12 mouse cellular contexts compared by ENCODE assay signal in the genomic region with DNA sequence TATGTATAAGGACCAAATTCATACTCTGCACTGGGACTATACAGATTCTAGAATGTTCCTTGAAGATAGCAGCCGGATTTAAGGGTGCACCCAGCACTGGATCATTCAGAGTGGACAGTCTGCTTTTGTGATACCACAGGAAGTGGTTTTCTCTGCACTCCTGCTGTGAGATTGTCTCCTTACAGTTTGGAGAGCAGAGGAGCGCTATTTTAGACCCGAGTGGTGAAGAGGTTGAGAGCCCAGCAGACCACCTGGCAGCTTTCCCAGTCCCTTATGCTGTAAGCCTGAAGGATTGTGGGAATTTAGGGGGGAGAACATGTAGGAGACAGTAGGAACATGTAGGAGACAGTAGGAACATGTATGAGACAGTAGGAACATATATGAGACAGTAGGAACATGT.
DNase-seq lines count a peak whose midpoint lies in the region; ATAC-seq and TF ChIP-seq lines count a peak whose summit lies in the region.
"Had no signal": no experiment of that assay in that cellular context is flagged by ENCODE, and none has a peak within 500 bp of the region (broad histone marks: within the 10 kb centered on the region; RNA-seq: fewer than 3 reads in every experiment).

No protein-coding gene starts in this region.

- H3K4me2 ChIP-seq in intestine, embryonic 16.5 days (ENCODE audit: low read depth, low read length), result no peak overlapping the region
- H3K4me2 ChIP-seq in intestine, embryonic 15.5 days (replicated peaks), result no peak overlapping the region
- H3K4me2 ChIP-seq in midbrain, embryonic 13.5 days (replicated peaks), result no peak overlapping the region
- H3K4me2 ChIP-seq in midbrain, embryonic 11.5 days, result no peak overlapping the region
- H3K4me2 ChIP-seq in embryonic facial prominence, embryonic 15.5 days (replicated peaks), result no peak overlapping the region
- no peak overlapping the region for H3K4me2 ChIP-seq in midbrain, postnatal 0 days (ENCODE audit: low read depth, low read length, poor library complexity, severe bottlenecking)
- H3K4me2 ChIP-seq: hindbrain, embryonic 12.5 days had no signal

- no peak for TF ChIP-seq CTCF in midbrain, postnatal 0 days (IDR thresholded peaks at IDR 0.05)

- H3K27ac ChIP-seq in intestine, embryonic 16.5 days (ENCODE audit: low read length), result 0 out of 2 replicates have a peak overlapping the region, but pooled peaks have one; percentile 42
- H3K27ac ChIP-seq in intestine, embryonic 15.5 days, result no peak overlapping the region
- H3K27ac ChIP-seq in midbrain, embryonic 13.5 days, result 0 out of 2 replicates have a peak overlapping the region, but pooled peaks have one; percentile 71
- H3K27ac ChIP-seq in midbrain, embryonic 11.5 days (ENCODE audit: low read depth, low read length), result no peak overlapping the region
- H3K27ac ChIP-seq in embryonic facial prominence, embryonic 15.5 days (replicated peaks), result peak overlapping the region; percentile 39; the same call in 1 of the 2 replicates
- H3K27ac ChIP-seq in midbrain, postnatal 0 days (ENCODE audit: low read depth, low read length), result no peak overlapping the region

- WGBS in intestine, embryonic 16.5 days, result 52% methylated on average over 3 of the region's 3 CpGs
- WGBS in intestine, embryonic 15.5 days, result 55% methylated on average over 3 of the region's 3 CpGs
- 77% methylated on average over 3 of the region's 3 CpGs for WGBS in midbrain, embryonic 13.5 days
- WGBS in midbrain, embryonic 11.5 days, result 87% methylated on average over 3 of the region's 3 CpGs
- WGBS in embryonic facial prominence, embryonic 15.5 days, result 53% methylated on average over 3 of the region's 3 CpGs
- WGBS in midbrain, postnatal 0 days, result 73% methylated on average over 3 of the region's 3 CpGs

- H3K9ac ChIP-seq in intestine, embryonic 16.5 days (ENCODE audit: low read depth, low read length), result no peak overlapping the region; the same call in 1 of the 2 replicates
- H3K9ac ChIP-seq in intestine, embryonic 15.5 days, result no peak overlapping the region
- no peak overlapping the region for H3K9ac ChIP-seq in midbrain, embryonic 13.5 days (replicated peaks)
- H3K9ac ChIP-seq in midbrain, embryonic 11.5 days (ENCODE audit: low read length), result no peak overlapping the region
- no peak overlapping the region for H3K9ac ChIP-seq in embryonic facial prominence, embryonic 15.5 days
- no peak overlapping the region for H3K9ac ChIP-seq in midbrain, postnatal 0 days (replicated peaks; ENCODE audit: low read length, poor library complexity, severe bottlenecking)
- H3K9ac ChIP-seq: hindbrain, embryonic 12.5 days had no signal

- H3K27me3 ChIP-seq in intestine, embryonic 16.5 days (replicated peaks; ENCODE audit: control insufficient read depth, insufficient read depth, low read length), result no peaks in the 10 kb centered on the region
- H3K27me3 ChIP-seq in intestine, embryonic 15.5 days (replicated peaks), result no peaks in the 10 kb centered on the region
- H3K27me3 ChIP-seq in midbrain, embryonic 13.5 days, result peaks cover 3% of the 10 kb centered on the region; the same call in 1 of the 2 replicates
- no peaks in the 10 kb centered on the region for H3K27me3 ChIP-seq in midbrain, embryonic 11.5 days (ENCODE audit: control insufficient read depth, insufficient read depth, low read length)
- no peaks in the 10 kb centered on the region for H3K27me3 ChIP-seq in embryonic facial prominence, embryonic 15.5 days
- no peaks in the 10 kb centered on the region for H3K27me3 ChIP-seq in midbrain, postnatal 0 days (ENCODE audit: insufficient read depth, low read length)

- H3K4me3 ChIP-seq in intestine, embryonic 16.5 days (ENCODE audit: low read length), result no peak overlapping the region
- H3K4me3 ChIP-seq in intestine, embryonic 15.5 days (replicated peaks), result no peak overlapping the region
- no peak overlapping the region for H3K4me3 ChIP-seq in midbrain, embryonic 13.5 days (replicated peaks)
- no peak overlapping the region for H3K4me3 ChIP-seq in midbrain, embryonic 11.5 days (ENCODE audit: low read depth, low read length)
- H3K4me3 ChIP-seq in embryonic facial prominence, embryonic 15.5 days (replicated peaks), result no peak overlapping the region
- no peak overlapping the region for H3K4me3 ChIP-seq in midbrain, postnatal 0 days (ENCODE audit: low read depth, low read length)
- H3K4me3 ChIP-seq: hindbrain, embryonic 12.5 days had no signal

- H3K36me3 ChIP-seq in intestine, embryonic 16.5 days (ENCODE audit: control insufficient read depth, insufficient read depth, low read length), result no peaks in the 10 kb centered on the region
- no peaks in the 10 kb centered on the region for H3K36me3 ChIP-seq in intestine, embryonic 15.5 days
- H3K36me3 ChIP-seq in midbrain, embryonic 13.5 days, result no peaks in the 10 kb centered on the region
- H3K36me3 ChIP-seq in midbrain, embryonic 11.5 days (ENCODE audit: control insufficient read depth, insufficient read depth, low read length), result no peaks in the 10 kb centered on the region
- no peaks in the 10 kb centered on the region for H3K36me3 ChIP-seq in embryonic facial prominence, embryonic 15.5 days
- no peaks in the 10 kb centered on the region for H3K36me3 ChIP-seq in midbrain, postnatal 0 days (ENCODE audit: insufficient read depth, low read length)
- H3K36me3 ChIP-seq: hindbrain, embryonic 12.5 days had no signal

- peaks cover 34% of the 10 kb centered on the region for H3K4me1 ChIP-seq in intestine, embryonic 16.5 days (ENCODE audit: control insufficient read depth, insufficient read depth, low read length)
- peaks cover 38% of the 10 kb centered on the region for H3K4me1 ChIP-seq in intestine, embryonic 15.5 days (replicated peaks)
- H3K4me1 ChIP-seq in midbrain, embryonic 13.5 days (replicated peaks), result peaks cover 31% of the 10 kb centered on the region
- H3K4me1 ChIP-seq in midbrain, embryonic 11.5 days (ENCODE audit: control insufficient read depth, insufficient read depth, low read length), result peaks cover 5% of the 10 kb centered on the region
- peaks cover 27% of the 10 kb centered on the region for H3K4me1 ChIP-seq in embryonic facial prominence, embryonic 15.5 days
- H3K4me1 ChIP-seq in midbrain, postnatal 0 days (ENCODE audit: insufficient read depth, low read length), result 0 out of 2 replicates have a peak, but pooled peaks cover 5% of the 10 kb centered on the region

- DNase-seq in midbrain, embryonic 11.5 days (ENCODE audit: low spot score, missing footprints), result no peak
- peak; percentile 59 for DNase-seq in midbrain, postnatal 0 days (ENCODE audit: low spot score)
- DNase-seq in left cerebral cortex, adult 11 months (ENCODE audit: low spot score), result no peak
- no peak for DNase-seq in right cerebral cortex, postnatal 14 days
- DNase-seq: cerebellum, adult 8-10 months; liver; right cerebral cortex, postnatal 25 days had no signal

- ATAC-seq in intestine, embryonic 16.5 days, result no peak
- no peak for ATAC-seq in intestine, embryonic 15.5 days
- no peak for ATAC-seq in midbrain, embryonic 13.5 days
- ATAC-seq in midbrain, embryonic 11.5 days (ENCODE audit: low FRiP score), result no peak
- no peak for ATAC-seq in embryonic facial prominence, embryonic 15.5 days (ENCODE audit: insufficient number of reproducible peaks, low FRiP score, low TSS enrichment, low read depth)
- ATAC-seq in midbrain, postnatal 0 days (ENCODE audit: low FRiP score), result no peak

- no peaks in the 10 kb centered on the region for H3K9me3 ChIP-seq in intestine, embryonic 16.5 days (ENCODE audit: control insufficient read depth, low read length)
- no peaks in the 10 kb centered on the region for H3K9me3 ChIP-seq in intestine, embryonic 15.5 days
- H3K9me3 ChIP-seq in midbrain, embryonic 13.5 days, result no peaks in the 10 kb centered on the region
- no peaks in the 10 kb centered on the region for H3K9me3 ChIP-seq in midbrain, embryonic 11.5 days (ENCODE audit: control insufficient read depth, low read length)
- H3K9me3 ChIP-seq in embryonic facial prominence, embryonic 15.5 days (replicated peaks), result no peaks in the 10 kb centered on the region
- H3K9me3 ChIP-seq in midbrain, postnatal 0 days (ENCODE audit: low read length), result no peaks in the 10 kb centered on the region
- H3K9me3 ChIP-seq: hindbrain, embryonic 12.5 days had no signal

Comparison
In these comparisons a context has a peak if more than half of its experiments do, and no peak if none do; other contexts are left out.
1. H3K27ac ChIP-seq: peak in intestine, embryonic 16.5 days (single experiment), midbrain, embryonic 13.5 days (single experiment) and embryonic facial prominence, embryonic 15.5 days (single experiment); none in intestine, embryonic 15.5 days (single experiment), midbrain, embryonic 11.5 days (single experiment) and midbrain, postnatal 0 days (single experiment).